Mouse (Mus musculus) monocyte, adult 5-6 weeks (primary cell): ENCODE data around the gene Paqr4. TPM values are rescaled to one million over a fixed set of nuclear protein-coding genes. Genes with fewer than 3 reads are reported as not detected.

ENCODE experiments used
- ATAC-seq: fragments of 153-309, 156-312 bp; replicated peaks from 2 replicates; pipeline ENCODE4 v1.8.0; 2017; ENCODE audit warnings: mild to moderate bottlenecking; ENCODE audit not compliant: low TSS enrichment, insufficient number of reproducible peaks, severe bottlenecking, poor library complexity, low FRiP score
- total RNA-seq: library from RNA; stranded (forward); fragments of 200-1000, 200-491, 200-594 nt; gene quantifications from 3 replicates; pipeline ENCODE4 v1.2.3, GENCODE M21; 2017

Paqr4 gene
- total RNA-seq, 1 experiment from 2014 or later, result 0.38 TPM

DNA sequence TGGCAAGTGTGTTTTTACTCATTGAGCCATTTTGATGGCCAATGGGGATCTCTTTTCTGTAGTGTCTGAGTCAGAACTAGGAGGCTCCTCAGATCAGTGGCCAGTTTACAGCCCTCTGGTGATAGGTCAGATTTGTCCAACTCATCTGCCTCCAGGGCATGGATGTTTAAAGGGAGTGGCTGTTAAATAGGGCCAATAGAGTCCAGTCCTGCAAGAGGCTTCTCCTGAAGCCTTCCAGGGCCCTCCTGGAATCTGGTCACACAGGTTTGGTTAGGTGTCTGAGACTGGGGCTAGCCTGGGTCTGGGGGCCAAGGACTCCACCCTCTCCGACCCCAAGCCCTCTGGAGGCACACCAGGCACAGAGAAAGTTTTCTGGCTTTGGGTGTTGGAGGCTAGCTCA, 46.2 kb downstream of the Paqr4 start:
- no peak for ATAC-seq

Other genes with a start within 250 kb of the Paqr4 start
- gene Zfp213, start 176.6 kb downstream of the Paqr4 start, total RNA-seq, result 4.2 to 6.2 TPM (median 5.4 TPM) in 3 replicates
- not detected in 3 replicates for gene Zfp13, start 141.4 kb downstream of the Paqr4 start, total RNA-seq
- not detected in 3 replicates for gene Zscan10, start 140.0 kb downstream of the Paqr4 start, total RNA-seq
- gene Mmp25, start 95.6 kb downstream of the Paqr4 start, total RNA-seq, result 0.29 to 4.9 TPM (median 3.0 TPM) in 3 replicates
- 1.4 TPM in 1 of 3 replicates, not detected in the others for gene Bicdl2, start 80.4 kb downstream of the Paqr4 start, total RNA-seq
- gene Hcfc1r1, start 67.3 kb downstream of the Paqr4 start, total RNA-seq, result 36.7 to 49.3 TPM (median 38.3 TPM) in 3 replicates
- gene Thoc6, start 67.0 kb downstream of the Paqr4 start, total RNA-seq, result 20.3 to 21.9 TPM (median 21.2 TPM) in 3 replicates
- 29.6 to 37.5 TPM (median 33.9 TPM) in 3 replicates for gene Tnfrsf12a, start 63.4 kb downstream of the Paqr4 start, total RNA-seq
- not detected in 3 replicates for gene Cldn6, start 61.6 kb downstream of the Paqr4 start, total RNA-seq
- not detected in 3 replicates for gene Cldn9, start 56.8 kb downstream of the Paqr4 start, total RNA-seq
- not detected in 3 replicates for gene 1520401A03Rik, start 18.1 kb downstream of the Paqr4 start, total RNA-seq
- gene Pkmyt1, start 14.5 kb downstream of the Paqr4 start, total RNA-seq, result 0.86 to 3.7 TPM (median 2.6 TPM) in 3 replicates
- gene Kremen2, start 5.0 kb upstream of the Paqr4 start, total RNA-seq, result 0.39 TPM in 1 of 3 replicates, not detected in the others
- 7.0 to 19.0 TPM (median 8.6 TPM) in 3 replicates for gene Flywch1, start 30.7 kb upstream of the Paqr4 start, total RNA-seq
- 2.5 TPM in 1 of 3 replicates, not detected in the others for gene Flywch2, start 45.2 kb upstream of the Paqr4 start, total RNA-seq
- gene Srrm2, start 49.7 kb upstream of the Paqr4 start, total RNA-seq, result 91.7 to 297 TPM (median 188 TPM) in 3 replicates
- gene Elob, start 88.3 kb upstream of the Paqr4 start, total RNA-seq, result 89.4 to 137 TPM (median 96.5 TPM) in 3 replicates
- gene Prss33, start 95.2 kb upstream of the Paqr4 start, total RNA-seq, result not detected in 3 replicates
- gene Prss32, start 103.0 kb upstream of the Paqr4 start, total RNA-seq, result not detected in 3 replicates
- not detected in 3 replicates for gene Prss41, start 103.3 kb upstream of the Paqr4 start, total RNA-seq
- gene Prss21, start 127.2 kb upstream of the Paqr4 start, total RNA-seq, result not detected in 3 replicates
- not detected in 3 replicates for gene Dcpp1, start 140.0 kb upstream of the Paqr4 start, total RNA-seq
- not detected in 3 replicates for gene Dcpp2, start 140.0 kb upstream of the Paqr4 start, total RNA-seq
- gene Dcpp3, start 176.6 kb upstream of the Paqr4 start, total RNA-seq, result not detected in 3 replicates
- not detected in 3 replicates for gene Sbp, start 200.8 kb upstream of the Paqr4 start, total RNA-seq
- gene Sbpl, start 214.4 kb upstream of the Paqr4 start, total RNA-seq, result not detected in 3 replicates
- gene Prss30, start 239.7 kb upstream of the Paqr4 start, total RNA-seq, result 0.76 to 1.2 TPM in 2 of 3 replicates, not detected in the other